Mouse (Mus musculus) embryonic facial prominence, embryonic 13.5 days (tissue): ENCODE results near the gene Mettl7a1. TPM values are rescaled to one million over a fixed set of nuclear protein-coding genes. Genes with fewer than 3 reads are reported as not detected.
"Not testable (repeated sequence)": the region's sequence is repeated elsewhere in the genome, so short reads cannot be mapped to it uniquely, and the experiment has no call there.

ENCODE experiments used
- ATAC-seq: fragments of 200-750 bp; cut with Nextera tagmentation; 2 replicates; pipeline ENCODE4 v1.8.0; 2017; ENCODE audit warnings: low read depth; ENCODE audit not compliant: insufficient number of reproducible peaks, insufficient read depth, low FRiP score, low TSS enrichment
- H3K27ac ChIP-seq: fragments of 300-500 bp; sonication (generic); 2 replicates; pipeline ENCODE4 v1.5.1; 2015; ENCODE audit warnings: moderate library complexity, mild to moderate bottlenecking, inconsistent platforms
- H3K27me3 ChIP-seq: fragments of 300-500 bp; sonication (generic); 2 replicates; pipeline ENCODE4 v1.6.1; 2015; ENCODE audit warnings: mild to moderate bottlenecking, inconsistent platforms
- H3K36me3 ChIP-seq: fragments of 300-500 bp; sonication (generic); 2 replicates; pipeline ENCODE4 v1.6.1; 2015; ENCODE audit warnings: mild to moderate bottlenecking, inconsistent platforms
- H3K4me1 ChIP-seq: fragments of 300-500 bp; sonication (generic); 2 replicates; pipeline ENCODE4 v1.6.1; 2015; ENCODE audit warnings: inconsistent platforms
- H3K4me2 ChIP-seq: fragments of 300-500 bp; sonication (generic); 2 replicates; pipeline ENCODE4 v1.6.1; 2015; ENCODE audit warnings: moderate library complexity, mild to moderate bottlenecking, inconsistent platforms
- H3K4me3 ChIP-seq: fragments of 300-500 bp; sonication (generic); 2 replicates; pipeline ENCODE4 v1.5.1; 2015; ENCODE audit warnings: mild to moderate bottlenecking, inconsistent platforms
- H3K9ac ChIP-seq: fragments of 300-500 bp; sonication (generic); 2 replicates; pipeline ENCODE4 v1.6.1; 2015; ENCODE audit warnings: mild to moderate bottlenecking, inconsistent platforms
- H3K9me3 ChIP-seq: fragments of 300-500 bp; sonication (generic); 2 replicates; pipeline ENCODE4 v1.6.1; 2016; ENCODE audit warnings: inconsistent platforms
- WGBS: fragments of 180-500 bp; shearing (Covaris S2); methylation state at CpG from one replicate; pipeline ENCODE4 v1.1.7; 2015; ENCODE audit warnings: mixed read lengths; 5-methylcytosine and 5-hydroxymethylcytosine counted together
- polyA plus RNA-seq: library from polyadenylated mRNA; unstranded; fragments of >200 nt; fragmentation: Nextera tagmentation; extraction: Ambion mirVana; gene quantifications from 2 replicates; pipeline ENCODE4 v1.2.1, GENCODE M21; 2015

Gene Mettl7a1
- polyA plus RNA-seq, 1 experiment from 2014 or later: 5.7 TPM

GRCm38 (mm10) chr15:100353399-100353798 lies 49.5 kb downstream of the Mettl7a1 start:
- H3K4me3 ChIP-seq, H3K4me1 ChIP-seq, H3K9ac ChIP-seq, H3K27me3 ChIP-seq, H3K27ac ChIP-seq, ATAC-seq, H3K4me2 ChIP-seq, H3K36me3 ChIP-seq, H3K9me3 ChIP-seq: not testable (repeated sequence)
- 92% methylated on average over 22 of the region's 22 CpGs for WGBS

- Histone ChIP-seq H3K9me3 (no peaks in the 10 kb centered on the region), H3K36me3 (no peaks in the 10 kb centered on the region), H3K4me3 (no peak overlapping the region), H3K27ac (no peak overlapping the region), H3K4me1 (peaks cover 5% of the 10 kb centered on the region), H3K9ac (no peak overlapping the region), H3K4me2 (no peak overlapping the region), H3K27me3 (no peaks in the 10 kb centered on the region)
- WGBS: 87% methylated on average over 5 of the region's 5 CpGs
- no peak for ATAC-seq
Measured at GRCm38 (mm10) chr15:100355876-100356275, 51.9 kb downstream of the Mettl7a1 start.

- no peak within 1 kb of the TSS for H3K4me2 ChIP-seq
- no peaks in the 10 kb centered on the region for H3K36me3 ChIP-seq
- H3K4me1 ChIP-seq: 0 out of 2 replicates have a peak, but pooled peaks cover 3% of the 10 kb centered on the region
- H3K4me3 ChIP-seq: no peak within 1 kb of the TSS
- no peak for ATAC-seq
- peaks cover 5% of the 10 kb centered on the region; the same call in 1 of the 2 replicates for H3K9me3 ChIP-seq
- H3K27ac ChIP-seq: no peak within 1 kb of the TSS
- no peak within 1 kb of the TSS for H3K9ac ChIP-seq
- H3K27me3 ChIP-seq: no peaks in the 10 kb centered on the region
- 65% methylated on average over 7 of the region's 7 CpGs for WGBS
Measured at GRCm38 (mm10) chr15:100364242-100364641, 60.3 kb downstream of the Mettl7a1 start, which contains the start of gene Higd1c. TSS of gene Higd1c (plus strand) at chr15:100364542.

GRCm38 (mm10) chr15:100365967-100366366 lies 62.0 kb downstream of the Mettl7a1 start:
- H3K4me1 ChIP-seq, H3K4me2 ChIP-seq, H3K36me3 ChIP-seq, H3K27ac ChIP-seq, H3K9ac ChIP-seq, H3K9me3 ChIP-seq, H3K4me3 ChIP-seq, ATAC-seq, H3K27me3 ChIP-seq: not testable (repeated sequence)
- WGBS: 22% methylated on average over 9 of the region's 9 CpGs

- H3K36me3 ChIP-seq: no peaks in the 10 kb centered on the region
- no peaks in the 10 kb centered on the region for H3K27me3 ChIP-seq
- H3K9me3 ChIP-seq: peaks cover 5% of the 10 kb centered on the region; the same call in 1 of the 2 replicates
- 0 out of 2 replicates have a peak, but pooled peaks cover 3% of the 10 kb centered on the region for H3K4me1 ChIP-seq
- no peak overlapping the region for H3K4me3 ChIP-seq
- ATAC-seq: no peak
- H3K4me2 ChIP-seq: no peak overlapping the region
- no peak overlapping the region for H3K27ac ChIP-seq
- no peak overlapping the region for H3K9ac ChIP-seq
- 82% methylated on average over 7 of the region's 7 CpGs for WGBS
Measured at GRCm38 (mm10) chr15:100367119-100367518, 63.2 kb downstream of the Mettl7a1 start.

- peaks cover 12% of the 10 kb centered on the region; the same call in 1 of the 2 replicates for H3K9me3 ChIP-seq
- ATAC-seq: no peak
- H3K4me1 ChIP-seq: no peaks in the 10 kb centered on the region
- no peak overlapping the region for H3K4me3 ChIP-seq
- H3K27ac ChIP-seq: no peak overlapping the region
- no peaks in the 10 kb centered on the region for H3K27me3 ChIP-seq
- H3K9ac ChIP-seq: no peak overlapping the region
- H3K4me2 ChIP-seq: no peak overlapping the region
- no peaks in the 10 kb centered on the region for H3K36me3 ChIP-seq
- 31% methylated on average over 5 of the region's 5 CpGs for WGBS
Measured at GRCm38 (mm10) chr15:100375066-100375465, 71.1 kb downstream of the Mettl7a1 start.

- 36% methylated on average over 4 of the region's 9 CpGs for WGBS
- not testable (repeated sequence) for H3K4me2 ChIP-seq, H3K27ac ChIP-seq, H3K4me1 ChIP-seq, H3K4me3 ChIP-seq, H3K36me3 ChIP-seq, H3K27me3 ChIP-seq, H3K9ac ChIP-seq
- ATAC-seq: peak; percentile 2; the same call in 1 of the 2 replicates
- H3K9me3 ChIP-seq: peaks cover 11% of the 10 kb centered on the region; the same call in 1 of the 2 replicates
Measured at GRCm38 (mm10) chr15:100377847-100378505, 74.0 kb downstream of the Mettl7a1 start.

Other genes starting within 250 kb of the Mettl7a1 start
- gene Atf1, start 76.3 kb upstream of the Mettl7a1 start, polyA plus RNA-seq: 52.3 and 52.9 TPM in 2 replicates
- not detected in 2 replicates for gene Tmprss12, start 23.3 kb upstream of the Mettl7a1 start, polyA plus RNA-seq
- 0.15 and 0.28 TPM in 2 replicates for gene Mettl7a3, start 30.8 kb downstream of the Mettl7a1 start, polyA plus RNA-seq
- gene Methig1, start 49.0 kb downstream of the Mettl7a1 start, polyA plus RNA-seq: not detected in 2 replicates
- gene Mettl7a2, start 49.1 kb downstream of the Mettl7a1 start, polyA plus RNA-seq: not detected in 2 replicates
- not detected in 2 replicates for gene Higd1c, start 60.4 kb downstream of the Mettl7a1 start, polyA plus RNA-seq
- gene Gm5475, start 118.0 kb downstream of the Mettl7a1 start, polyA plus RNA-seq: 0.10 TPM in 1 of 2 replicates, not detected in the other
- gene Slc11a2, start 120.9 kb downstream of the Mettl7a1 start, polyA plus RNA-seq: 21.8 and 22.0 TPM in 2 replicates
- gene Letmd1, start 164.9 kb downstream of the Mettl7a1 start, polyA plus RNA-seq: 31.4 and 33.0 TPM in 2 replicates
- 24.3 and 24.8 TPM in 2 replicates for gene Csrnp2, start 191.3 kb downstream of the Mettl7a1 start, polyA plus RNA-seq
- 26.4 and 32.5 TPM in 2 replicates for gene Tfcp2, start 247.9 kb downstream of the Mettl7a1 start, polyA plus RNA-seq